Mouse (Mus musculus): ENCODE data around the gene Megf6.

GRCm38 (mm10) chr4:154154104-154154503, 16.4 kb upstream of the Megf6 start:
- no peak for TF ChIP-seq CTCF (IDR thresholded peaks at IDR 0.05; ENCODE audit: low read depth, low read length)
- TF ChIP-seq POLR2A (IDR thresholded peaks at IDR 0.05; ENCODE audit: insufficient read depth, low read length) = no peak
- TF ChIP-seq EP300 (IDR thresholded peaks at IDR 0.05; ENCODE audit: insufficient read depth, low read depth, low read length) = no peak
